Mouse (Mus musculus): ENCODE measurements around the gene Slc35d2.
A peak's percentile ranks its signal among the peaks of the same experiment; 100 is the strongest.
"Not testable (repeated sequence)": the region's sequence is repeated elsewhere in the genome, so short reads cannot be mapped to it uniquely, and the experiment has no call there.

The Slc35d2 gene

DNA sequence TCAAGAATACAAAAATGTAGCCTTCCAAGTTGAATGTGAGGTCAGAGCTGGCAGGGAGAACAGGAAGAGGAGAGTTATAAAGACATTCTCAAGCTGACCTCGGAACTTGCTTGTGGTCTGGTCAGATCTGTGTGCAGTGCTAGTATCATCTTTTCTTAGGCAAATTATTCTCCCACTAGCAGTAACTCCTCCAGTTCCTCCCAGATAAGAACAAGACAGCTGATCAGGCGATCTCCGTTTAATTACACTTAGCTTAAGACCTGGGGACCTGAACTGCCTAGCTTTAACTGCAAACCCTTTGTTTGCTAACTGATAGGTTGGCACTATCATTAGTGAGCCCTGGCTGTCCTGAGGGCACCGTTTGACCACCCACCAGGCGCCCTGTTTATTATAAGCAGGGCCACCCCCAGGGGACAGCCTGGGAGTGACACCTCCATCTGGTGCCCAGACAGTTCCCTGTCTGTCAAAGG is 20.8 kb downstream of the Slc35d2 start:
- no peak for DNase-seq

DNA sequence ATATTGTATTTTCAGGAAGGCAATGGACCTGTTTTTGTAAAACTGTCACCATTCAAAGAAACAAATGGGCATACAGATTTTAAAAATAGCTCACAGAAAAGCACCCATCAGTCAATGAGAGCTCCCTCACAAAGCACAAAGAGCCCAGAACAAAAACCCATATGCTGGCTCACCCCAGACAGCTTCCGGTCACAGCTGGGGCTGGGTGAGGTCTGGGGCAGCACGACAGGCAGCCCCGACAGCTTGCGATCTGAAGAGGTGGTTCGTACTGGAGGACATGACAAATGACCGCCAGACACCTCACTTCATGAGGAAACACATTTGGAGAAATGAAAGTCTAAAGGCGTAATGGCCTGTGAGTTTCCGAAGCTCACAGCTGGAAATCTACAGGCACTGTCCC is 21.6 kb downstream of the Slc35d2 start:
- no peak for DNase-seq

DNA sequence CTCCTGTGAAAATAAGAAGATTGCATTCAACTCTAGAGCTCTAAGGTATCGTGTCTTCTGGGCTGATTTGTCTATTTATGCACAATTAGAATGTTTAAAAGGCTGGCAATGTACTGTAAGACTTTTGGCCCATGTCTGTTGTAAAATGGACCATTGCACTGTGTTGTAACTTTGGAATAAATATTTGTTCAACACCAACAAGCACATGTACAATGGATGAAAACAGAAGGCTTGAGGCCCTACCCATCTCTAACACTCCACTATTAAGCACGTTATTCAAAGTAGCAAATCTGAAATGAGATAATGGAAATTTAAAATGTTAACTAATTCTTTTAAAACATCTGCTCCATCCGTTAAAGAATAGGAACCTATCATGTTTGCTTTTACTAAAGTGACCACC is 22.1 kb downstream of the Slc35d2 start:
- no peak for DNase-seq

GRCm38 (mm10) chr13:64105690-64106089 is 23.5 kb downstream of the Slc35d2 start:
- no peak for DNase-seq

- no peak for DNase-seq
These were observed 29.0 kb downstream of the Slc35d2 start for GRCm38 (mm10) chr13:64100186-64100585.

DNA sequence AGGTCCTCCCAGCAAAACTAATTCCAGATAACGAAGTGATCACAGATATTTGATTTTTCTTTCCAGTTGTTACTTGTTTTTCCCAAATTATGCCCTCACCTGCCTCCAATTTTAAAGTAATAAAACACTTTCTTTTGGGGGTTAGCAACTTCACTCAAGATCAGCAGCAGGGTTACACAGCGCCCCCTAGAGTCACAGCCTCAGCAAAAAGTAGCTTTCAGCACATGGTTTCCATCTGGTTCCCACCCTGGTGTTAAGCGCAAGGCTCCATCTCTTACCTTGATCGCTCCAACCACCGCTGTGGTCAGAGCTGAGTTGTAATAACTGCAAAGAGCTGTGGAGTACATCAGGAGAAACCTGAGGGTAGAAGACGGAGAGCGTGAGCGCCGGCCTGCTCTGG is 30.2 kb downstream of the Slc35d2 start:
- peak; percentile 22 to 40 for DNase-seq

- peak in 1 of 2 experiments; percentile 35 for DNase-seq
These were observed 35.8 kb downstream of the Slc35d2 start for GRCm38 (mm10) chr13:64093341-64093740.

DNA sequence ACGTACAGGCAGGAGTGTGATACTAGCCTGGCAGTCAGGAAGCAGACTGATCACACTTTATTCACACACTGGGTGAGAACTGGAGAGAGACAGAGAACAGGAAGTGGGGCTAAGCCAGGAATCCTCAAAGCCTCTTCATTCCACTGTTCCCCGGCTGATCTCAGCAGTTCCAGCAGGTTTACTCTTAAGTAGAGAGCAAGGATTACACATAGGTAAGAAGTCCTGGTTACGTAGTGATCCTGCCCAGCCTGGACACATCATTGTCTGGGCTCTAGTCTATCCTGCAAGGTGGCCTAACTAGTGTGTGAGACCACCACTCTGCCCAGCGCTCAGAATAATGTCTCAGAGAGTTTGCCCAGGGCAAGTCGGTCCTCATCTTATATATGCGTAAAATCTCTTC is 36.4 kb downstream of the Slc35d2 start:
- DNase-seq, result no peak

GRCm38 (mm10) chr13:64092141-64092540 is 37.0 kb downstream of the Slc35d2 start:
- DNase-seq, result no peak

GRCm38 (mm10) chr13:64091006-64091405 is 38.2 kb downstream of the Slc35d2 start:
- DNase-seq, result no peak

GRCm38 (mm10) chr13:64090278-64090677 is 38.9 kb downstream of the Slc35d2 start:
- DNase-seq, result no peak

DNA sequence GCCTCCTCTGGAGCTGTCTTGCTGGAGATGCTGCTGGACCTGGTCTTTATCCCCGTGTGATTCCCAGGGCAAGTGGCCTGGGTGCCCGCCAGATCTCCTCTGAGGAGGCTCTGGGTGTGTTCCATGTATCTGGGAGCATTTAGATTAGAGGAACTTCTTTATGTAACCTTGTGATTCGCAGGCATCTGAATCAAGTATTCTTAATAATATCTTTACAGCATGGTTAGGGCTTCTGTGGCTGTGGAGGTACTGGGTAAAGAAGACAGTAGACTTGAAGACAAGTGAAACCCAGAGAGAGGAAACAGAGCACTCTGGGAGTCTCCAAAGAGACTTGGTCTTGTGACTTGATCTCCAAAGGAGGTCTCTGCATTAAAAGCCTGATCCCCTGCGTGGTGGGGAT is 40.0 kb downstream of the Slc35d2 start, which contains the start of gene Hsd17b3:
TSS of gene Hsd17b3 (minus strand) at position 101 of the 400 bp plus-strand sequence.
- no peak for DNase-seq

- no peak for DNase-seq
These were observed 41.1 kb downstream of the Slc35d2 start for GRCm38 (mm10) chr13:64088057-64088456.

DNA sequence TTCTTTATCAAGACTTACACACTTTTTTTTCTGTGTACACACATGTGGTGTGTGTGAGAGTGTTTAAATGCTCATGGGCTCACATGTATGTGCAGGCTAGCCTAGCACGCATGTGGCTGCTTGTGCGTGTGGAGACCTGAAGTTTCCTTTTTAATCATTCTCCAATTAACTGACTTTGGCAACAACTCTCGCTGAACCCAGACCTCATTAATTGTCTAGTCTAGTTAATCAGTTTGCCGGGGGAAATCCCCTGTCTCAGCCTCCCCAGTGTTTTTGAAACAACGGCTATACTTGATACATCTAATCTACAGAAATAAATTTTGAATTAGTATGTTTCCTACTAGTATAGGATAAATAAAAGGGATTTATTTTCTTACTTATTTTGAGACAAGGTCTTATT is 43.1 kb downstream of the Slc35d2 start:
- DNase-seq, result no peak

GRCm38 (mm10) chr13:64083331-64083730 is 45.8 kb downstream of the Slc35d2 start:
- DNase-seq, result no peak

- no peak for DNase-seq
These were observed 47.9 kb downstream of the Slc35d2 start for GRCm38 (mm10) chr13:64081012-64081919.

DNA sequence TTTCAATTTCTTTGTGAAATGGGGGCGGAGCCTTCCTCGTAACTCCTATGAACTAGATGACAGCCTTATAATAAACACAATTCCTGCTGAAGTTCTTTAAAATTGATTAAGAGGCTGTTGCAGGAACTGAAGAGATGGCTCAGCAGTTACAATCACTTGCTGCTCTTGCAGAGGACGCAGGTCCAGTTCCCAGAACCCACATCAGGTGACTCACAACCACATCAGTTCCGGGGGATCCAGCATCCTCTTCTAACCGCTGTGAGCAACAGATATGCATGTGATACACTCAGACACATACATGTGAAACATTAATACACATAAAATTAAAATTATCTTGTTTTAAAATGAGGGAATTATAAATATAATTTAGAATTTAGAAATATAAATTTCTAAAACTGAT is 51.6 kb downstream of the Slc35d2 start:
- DNase-seq, result no peak

DNA sequence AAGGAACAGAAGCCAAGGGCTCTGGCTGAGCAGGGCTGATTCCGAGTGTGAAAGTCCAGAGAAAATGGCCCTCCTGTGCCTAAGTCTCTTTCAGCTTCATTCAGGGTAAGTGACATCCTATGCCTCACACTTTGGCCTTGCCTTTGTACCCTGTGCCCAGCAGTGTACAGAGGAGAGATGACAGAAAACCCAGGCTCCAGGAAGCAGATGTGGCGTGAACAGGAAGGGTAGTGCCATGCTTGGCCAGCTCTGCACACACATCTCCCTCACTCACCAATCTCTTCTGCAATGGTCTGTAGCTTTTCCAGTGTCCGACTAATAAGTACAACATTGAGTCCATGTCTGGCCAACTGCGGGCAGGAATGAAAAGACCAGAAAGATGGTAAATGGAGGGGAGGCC is 53.1 kb downstream of the Slc35d2 start:
- DNase-seq, result no peak

DNA sequence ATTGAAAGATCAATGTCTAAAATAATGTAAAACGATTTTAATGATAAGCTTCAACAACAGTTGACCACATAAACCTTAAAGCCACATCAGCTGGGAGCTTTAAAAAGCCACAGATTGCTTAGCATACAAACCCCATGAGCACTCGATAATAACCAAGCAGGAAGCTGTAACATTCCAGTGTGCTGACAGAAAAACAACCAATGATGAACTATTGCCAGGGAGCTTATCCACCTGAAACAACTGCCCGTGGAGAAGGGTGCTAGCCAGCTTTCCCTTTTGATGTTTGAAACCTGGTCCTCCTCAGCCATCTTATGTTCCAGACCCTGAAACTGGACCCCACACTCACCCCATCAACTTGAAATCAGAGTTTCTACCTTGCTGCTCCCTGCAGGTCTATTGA is 62.5 kb downstream of the Slc35d2 start:
- DNase-seq, result no peak

DNA sequence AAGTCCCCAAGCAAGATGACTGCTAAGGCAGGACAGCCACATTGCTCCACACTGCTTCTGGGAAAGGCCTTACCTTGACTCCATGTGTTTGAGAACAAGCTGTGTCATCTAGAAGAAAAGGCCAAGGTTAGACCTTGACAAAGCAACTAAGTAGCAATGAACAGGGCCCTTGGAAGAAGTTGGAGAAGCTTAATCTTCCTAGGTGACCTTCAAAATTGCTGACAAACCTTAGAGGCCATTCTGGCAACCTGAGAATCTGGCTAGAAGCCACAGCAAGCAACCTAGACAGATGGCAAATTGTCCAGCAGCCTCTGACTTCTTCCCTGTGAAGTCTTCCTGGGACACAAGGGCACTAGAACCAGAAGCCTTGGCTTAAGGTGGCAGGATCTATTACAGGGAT is 64.9 kb downstream of the Slc35d2 start:
- DNase-seq, result no peak

GRCm38 (mm10) chr13:64060935-64061506 is 68.1 kb downstream of the Slc35d2 start:
- DNase-seq, result no peak

GRCm38 (mm10) chr13:64053959-64054358 is 75.2 kb downstream of the Slc35d2 start:
- no peak for DNase-seq

- not testable (repeated sequence) for DNase-seq
These were observed 76.9 kb downstream of the Slc35d2 start for GRCm38 (mm10) chr13:64052281-64052680.

GRCm38 (mm10) chr13:64050895-64051294 is 78.3 kb downstream of the Slc35d2 start:
- no peak for DNase-seq
